In the genomic region with DNA sequence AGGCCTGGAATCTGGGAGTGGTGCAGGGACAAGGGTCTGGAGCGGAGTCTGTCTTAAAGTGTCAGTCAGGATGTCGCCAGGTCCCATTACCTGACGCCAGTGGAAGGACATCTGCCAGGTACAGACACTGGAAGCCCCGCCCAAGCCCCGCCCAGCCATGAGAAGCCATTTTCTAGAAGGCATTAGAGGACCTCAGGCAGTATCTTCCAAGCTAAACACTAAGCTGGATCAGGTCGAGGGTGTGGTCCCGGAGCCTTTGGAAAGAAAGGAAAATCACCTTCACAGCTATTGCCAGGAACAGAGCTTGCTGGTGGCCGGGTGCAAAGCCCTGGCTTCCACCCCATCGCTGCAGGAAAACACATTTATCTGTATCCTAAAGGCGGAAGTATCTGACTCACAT, we compare ENCODE assay signal across 22 mouse cellular contexts. TPM values are rescaled to one million over a fixed set of nuclear protein-coding genes. Genes with fewer than 3 reads are reported as not detected.
"Had no signal": no experiment of that assay in that cellular context is flagged by ENCODE, and none has a peak within 500 bp of the region (broad histone marks: within the 10 kb centered on the region; RNA-seq: fewer than 3 reads in every experiment).

No protein-coding gene starts in this region.

- H3K27me3 ChIP-seq: hindbrain, embryonic 12.5 days; intestine, embryonic 15.5 days; limb, embryonic 12.5 days; liver, embryonic 13.5 days had no signal

- H3K9me3 ChIP-seq: heart, embryonic 10.5 days; heart, embryonic 12.5 days; hindbrain, embryonic 10.5 days; hindbrain, embryonic 12.5 days; intestine, embryonic 15.5 days; limb, embryonic 12.5 days; liver, embryonic 13.5 days had no signal

- H3K9ac ChIP-seq: heart, embryonic 12.5 days; hindbrain, embryonic 12.5 days; hindbrain, embryonic 14.5 days; intestine, embryonic 15.5 days; limb, embryonic 12.5 days; liver, embryonic 13.5 days had no signal

- H3K4me1 ChIP-seq: heart, embryonic 10.5 days; heart, embryonic 12.5 days; hindbrain, embryonic 10.5 days; hindbrain, embryonic 12.5 days; intestine, embryonic 15.5 days; liver, embryonic 13.5 days had no signal

- H3K4me3 ChIP-seq: heart, embryonic 10.5 days; heart, embryonic 12.5 days; hindbrain, embryonic 10.5 days; hindbrain, embryonic 12.5 days; intestine, embryonic 15.5 days; layer of hippocampus, adult 2 months; left cerebral cortex, adult 2 months; limb, embryonic 12.5 days; liver, embryonic 13.5 days had no signal

- H3K27ac ChIP-seq: hindbrain, embryonic 10.5 days; hindbrain, embryonic 12.5 days; hindbrain, embryonic 14.5 days; intestine, embryonic 15.5 days; layer of hippocampus, adult 2 months; left cerebral cortex, adult 2 months; limb, embryonic 12.5 days; liver, embryonic 13.5 days had no signal

- DNase-seq: gastrocnemius, postnatal 25 days; heart, adult 18-20 months; heart, postnatal 10 days; heart, postnatal 4 days; kidney, adult 18-20 months; kidney, adult 8-10 months; kidney, postnatal 10 days; kidney, postnatal 25 days; kidney, postnatal 4 days; left cerebral cortex, postnatal 4 days; liver; liver, embryonic 13.5 days had no signal

- H3K36me3 ChIP-seq: heart, embryonic 10.5 days; heart, embryonic 12.5 days; hindbrain, embryonic 10.5 days; hindbrain, embryonic 12.5 days; intestine, embryonic 15.5 days; limb, embryonic 12.5 days; liver, embryonic 13.5 days had no signal

RNA-seq across cellular contexts. Expression of gene Sall4, which starts 52.9 kb away (rescaled TPM):
- total RNA-seq: granulocyte monocyte progenitor cell, adult 5-6 weeks; left cerebral cortex, postnatal 4 days had no signal
